Mouse (Mus musculus) liver, adult 2 months (tissue): ENCODE measurements around the gene Lamp1.

Source experiments
- CTCF ChIP-seq: fragments of 200-500 bp; IDR thresholded peaks from 2 replicates; pipeline ENCODE4 v1.5.1; 2011; ENCODE audit warnings: low read depth, low read length, control low read depth
- POLR2A ChIP-seq: fragments of 200-500 bp; IDR thresholded peaks from 2 replicates; pipeline ENCODE4 v1.6.1; 2011; ENCODE audit warnings: low read length, control low read depth; ENCODE audit not compliant: insufficient read depth; ENCODE audit errors: extremely low read depth

DNA sequence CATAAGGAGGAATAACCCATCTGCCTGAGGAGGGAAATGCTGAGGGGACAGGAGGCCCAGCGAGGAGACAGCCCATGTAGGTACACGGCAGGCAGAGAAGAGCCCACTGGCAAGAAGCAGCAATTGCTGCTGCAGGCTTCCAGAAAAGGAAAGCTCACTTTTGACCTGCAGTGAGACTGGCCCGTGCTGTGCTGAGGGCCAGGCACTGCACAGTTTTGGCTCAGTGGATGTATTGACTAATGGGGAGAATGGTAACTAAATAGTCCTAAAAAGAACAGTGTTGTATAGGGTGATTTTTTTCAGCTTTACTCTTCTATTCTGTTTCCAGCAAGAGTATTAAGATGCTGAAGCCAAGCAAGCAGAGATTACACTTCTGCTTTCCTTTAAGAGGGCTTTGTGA, 40.4 kb upstream of the Lamp1 start:
- TF ChIP-seq CTCF (no peak), POLR2A (no peak)
